ENCODE assay signal across 17 mouse cellular contexts in genomic region chr9:63241241-63241640, GRCm38 (mm10).
DNase-seq lines count a peak whose midpoint lies in the region; ATAC-seq and TF ChIP-seq lines count a peak whose summit lies in the region.
"Had no signal": no experiment of that assay in that cellular context is flagged by ENCODE, and none has a peak within 500 bp of the region (broad histone marks: within the 10 kb centered on the region; RNA-seq: fewer than 3 reads in every experiment).

No protein-coding gene starts in this region.

- 6% methylated on average over 8 of the region's 8 CpGs for WGBS in forebrain, embryonic 14.5 days
- 10% methylated on average over 8 of the region's 8 CpGs for WGBS in forebrain, embryonic 15.5 days
- WGBS in kidney, postnatal 0 days = 36% methylated on average over 8 of the region's 8 CpGs

- H3K27ac ChIP-seq in forebrain, embryonic 14.5 days (ENCODE audit: low read depth, low read length) = no peak overlapping the region
- H3K27ac ChIP-seq in forebrain, embryonic 15.5 days (replicated peaks) = no peak overlapping the region
- no peak overlapping the region for H3K27ac ChIP-seq in kidney, postnatal 0 days
- H3K27ac ChIP-seq: left cerebral cortex, adult 2 months; lung, embryonic 15.5 days had no signal

- no peaks in the 10 kb centered on the region for H3K9me3 ChIP-seq in forebrain, embryonic 14.5 days (replicated peaks; ENCODE audit: control insufficient read depth, low read length)
- H3K9me3 ChIP-seq in forebrain, embryonic 15.5 days = no peaks in the 10 kb centered on the region
- no peaks in the 10 kb centered on the region for H3K9me3 ChIP-seq in kidney, postnatal 0 days (replicated peaks; ENCODE audit: low read length)
- H3K9me3 ChIP-seq: G1E; lung, embryonic 15.5 days had no signal

- no peaks in the 10 kb centered on the region for H3K36me3 ChIP-seq in forebrain, embryonic 14.5 days (ENCODE audit: control insufficient read depth, insufficient read depth, low read length)
- no peaks in the 10 kb centered on the region for H3K36me3 ChIP-seq in forebrain, embryonic 15.5 days
- peaks cover 5% of the 10 kb centered on the region; the same call in 1 of the 2 replicates for H3K36me3 ChIP-seq in kidney, postnatal 0 days (ENCODE audit: insufficient read depth, low read length)
- H3K36me3 ChIP-seq: lung, embryonic 15.5 days had no signal

- TF ChIP-seq POLR2A in brain, embryonic 14.5 days (IDR thresholded peaks at IDR 0.05; ENCODE audit: borderline replicate concordance, extremely low read depth, insufficient read depth, insufficient read length, poor library complexity, severe bottlenecking) = no peak

- peaks cover 10% of the 10 kb centered on the region for H3K4me1 ChIP-seq in forebrain, embryonic 14.5 days (ENCODE audit: control insufficient read depth, insufficient read depth, low read length)
- peaks cover 13% of the 10 kb centered on the region for H3K4me1 ChIP-seq in forebrain, embryonic 15.5 days
- H3K4me1 ChIP-seq in kidney, postnatal 0 days (replicated peaks; ENCODE audit: insufficient read depth, low read length) = peaks cover 4% of the 10 kb centered on the region
- H3K4me1 ChIP-seq: lung, embryonic 15.5 days had no signal

- H3K27me3 ChIP-seq in forebrain, embryonic 14.5 days (replicated peaks; ENCODE audit: control insufficient read depth, insufficient read depth, low read length) = no peaks in the 10 kb centered on the region
- 0 out of 2 replicates have a peak, but pooled peaks cover 4% of the 10 kb centered on the region for H3K27me3 ChIP-seq in forebrain, embryonic 15.5 days
- H3K27me3 ChIP-seq in kidney, postnatal 0 days (ENCODE audit: insufficient read depth, low read length) = no peaks in the 10 kb centered on the region
- H3K27me3 ChIP-seq: lung, embryonic 15.5 days had no signal

- no peak overlapping the region for H3K4me3 ChIP-seq in forebrain, embryonic 14.5 days (ENCODE audit: low read depth, low read length)
- H3K4me3 ChIP-seq in forebrain, embryonic 15.5 days = no peak overlapping the region
- H3K4me3 ChIP-seq in kidney, postnatal 0 days (replicated peaks; ENCODE audit: low read depth, low read length) = no peak overlapping the region
- H3K4me3 ChIP-seq: erythroblast, embryonic 14.5 days; left cerebral cortex, adult 2 months; lung, embryonic 15.5 days had no signal

- peak; percentile 55; the same call in 1 of the 2 replicates for ATAC-seq in forebrain, embryonic 14.5 days
- no peak for ATAC-seq in forebrain, embryonic 15.5 days (replicated peaks)
- no peak for ATAC-seq in kidney, postnatal 0 days (replicated peaks; ENCODE audit: low FRiP score, low read depth)

- TF ChIP-seq CTCF in kidney, postnatal 0 days (IDR thresholded peaks at IDR 0.05; ENCODE audit: low read depth) = no peak
- TF ChIP-seq CTCF in brain, embryonic 14.5 days (IDR thresholded peaks at IDR 0.05; ENCODE audit: borderline replicate concordance, extremely low read depth, insufficient read depth, insufficient read length) = no peak

- H3K4me2 ChIP-seq in forebrain, embryonic 14.5 days (ENCODE audit: low read length) = no peak overlapping the region
- no peak overlapping the region for H3K4me2 ChIP-seq in forebrain, embryonic 15.5 days (replicated peaks)
- H3K4me2 ChIP-seq in kidney, postnatal 0 days (ENCODE audit: low read length) = no peak overlapping the region
- H3K4me2 ChIP-seq: heart, embryonic 11.5 days; liver, embryonic 11.5 days; lung, embryonic 15.5 days had no signal

- H3K9ac ChIP-seq in forebrain, embryonic 14.5 days (ENCODE audit: low read length) = no peak overlapping the region
- H3K9ac ChIP-seq in forebrain, embryonic 15.5 days (replicated peaks) = no peak overlapping the region
- no peak overlapping the region for H3K9ac ChIP-seq in kidney, postnatal 0 days (ENCODE audit: low read depth, low read length)
- H3K9ac ChIP-seq: lung, embryonic 15.5 days had no signal

- peak; percentile 84 for DNase-seq in forebrain, embryonic 14.5 days (ENCODE audit: low spot score)
- DNase-seq in kidney, postnatal 0 days (ENCODE audit: low spot score) = peak; percentile 16
- no peak for DNase-seq in kidney, adult 18-20 months
- DNase-seq in brain, embryonic 14.5 days (ENCODE audit: low read depth) = peak; percentile 91
- DNase-seq in kidney, postnatal 4 days = peak; percentile 18 to 19
- no peak for DNase-seq in frontal cortex, adult 2 months (ENCODE audit: extremely low spot score in 1 of 2, low spot score in 1 of 2)
- DNase-seq: gastrocnemius, postnatal 14 days; heart, postnatal 36 days; right cerebral cortex, postnatal 25 days; thymus, adult 2 months had no signal

Comparison
In these comparisons a context has a peak if more than half of its experiments do, and no peak if none do; other contexts are left out.
1. DNase-seq: peak in forebrain, embryonic 14.5 days (single experiment), kidney, postnatal 0 days (single experiment), brain, embryonic 14.5 days (single experiment) and kidney, postnatal 4 days (2 of 2); none in kidney, adult 18-20 months (single experiment) and frontal cortex, adult 2 months (0 of 2).